ENCODE assay signal across 8 mouse cellular contexts in the genomic region with DNA sequence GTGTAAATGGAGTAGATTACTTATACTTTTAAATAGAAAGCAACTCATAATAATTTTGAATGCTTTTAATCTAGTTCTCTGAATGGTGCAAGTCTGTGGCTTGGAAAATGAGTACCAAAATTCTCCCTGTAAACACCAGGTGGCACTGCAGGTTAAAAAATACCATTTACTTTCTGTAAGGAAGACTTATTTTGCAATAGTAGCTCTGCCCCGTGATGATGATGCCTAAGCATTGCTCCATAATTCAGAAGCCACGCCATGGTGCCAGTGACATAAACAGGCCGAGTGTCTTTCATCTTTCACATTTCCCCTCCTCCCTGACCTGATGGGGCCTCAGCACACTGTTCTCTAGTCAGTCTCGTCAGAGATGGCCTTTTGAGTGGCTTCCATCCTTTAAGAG. TPM values are rescaled to one million over a fixed set of nuclear protein-coding genes. Genes with fewer than 3 reads are reported as not detected.
DNase-seq lines count a peak whose midpoint lies in the region; ATAC-seq lines count a peak whose summit lies in the region.

No protein-coding gene starts in this region.

- ATAC-seq in CD4-positive, CD25-positive, alpha-beta regulatory T cell, adult 4 months, result no peak
- ATAC-seq in granulocyte monocyte progenitor cell, adult 5-6 weeks (replicated peaks; ENCODE audit: poor library complexity, severe bottlenecking), result peak; percentile 98
- peak; percentile 99 for ATAC-seq in megakaryocyte progenitor cell, adult 5-6 weeks (replicated peaks; ENCODE audit: poor library complexity)

- DNase-seq in CD4-positive, CD25-positive, alpha-beta regulatory T cell, adult 2 months (ENCODE audit: low read depth, low spot score), result peak; percentile 45
- peak; percentile 38 for DNase-seq in layer of hippocampus, adult 11-12 months (ENCODE audit: low spot score)
- no peak for DNase-seq in layer of hippocampus, adult 9-10 months (ENCODE audit: low spot score)
- peak; percentile 12 for DNase-seq in Muller cell, postnatal 12 days (ENCODE audit: inconsistent ontology term)
- no peak for DNase-seq in T-cell, adult 2 months (ENCODE audit: low spot score)

RNA-seq across cellular contexts. Expression of gene Snx19, which starts 21.6 kb away (rescaled TPM):
- polyA plus RNA-seq in CD4-positive, CD25-positive, alpha-beta regulatory T cell, adult 4 months (2017; shearing (Covaris generic)), result 10 to 100 TPM; 11.3 to 15.6 TPM
- 15.5 and 20.8 TPM in 2 replicates for total RNA-seq in granulocyte monocyte progenitor cell, adult 5-6 weeks (2014; fragmentation: Nextera tagmentation)
- 11.4 and 15.3 TPM in 2 replicates for total RNA-seq in granulocyte monocyte progenitor cell, adult 5-6 weeks (2017)
- 10.2 and 11.4 TPM in 2 replicates for total RNA-seq in megakaryocyte progenitor cell, adult 5-6 weeks (2015)
- total RNA-seq in megakaryocyte progenitor cell, adult 5-6 weeks (2017), result 11.7 and 15.3 TPM in 2 replicates

Comparison
In these comparisons a context has a peak if more than half of its experiments do, and no peak if none do; other contexts are left out.
1. DNase-seq: peak in CD4-positive, CD25-positive, alpha-beta regulatory T cell, adult 2 months (single experiment), layer of hippocampus, adult 11-12 months (single experiment) and Muller cell, postnatal 12 days (single experiment); none in layer of hippocampus, adult 9-10 months (single experiment) and T-cell, adult 2 months (single experiment).